Mouse (Mus musculus) thymus, adult 2 months (tissue): Measurements from ENCODE around the gene Atp1b2.

Experiments used
- CTCF ChIP-seq: fragments of 200-500 bp; IDR thresholded peaks from 2 replicates; pipeline ENCODE4 v1.5.1; 2012; ENCODE audit warnings: mild to moderate bottlenecking, control low read depth, low read length, moderate library complexity, borderline replicate concordance; ENCODE audit not compliant: control insufficient read depth, poor library complexity, insufficient read depth; ENCODE audit errors: extremely low read depth
- POLR2A ChIP-seq: fragments of 200-500 bp; IDR thresholded peaks from 2 replicates; pipeline ENCODE4 v1.6.1; 2012; ENCODE audit warnings: mild to moderate bottlenecking, low read length, control low read depth, moderate library complexity; ENCODE audit not compliant: control insufficient read depth, poor library complexity, insufficient read depth; ENCODE audit errors: extremely low read depth

GRCm38 (mm10) chr11:69560896-69561854, 44.6 kb downstream of the Atp1b2 start:
- TF ChIP-seq POLR2A: no peak
- no peak for TF ChIP-seq CTCF
